Mouse (Mus musculus): ENCODE data around the gene Tet3.
A peak's percentile ranks its signal among the peaks of the same experiment; 100 is the strongest.

The Tet3 gene

GRCm38 (mm10) chr6:83412854-83413401, 46.0 kb downstream of the Tet3 start:
- DNase-seq, result peak; percentile 62

GRCm38 (mm10) chr6:83412362-83412853, 46.5 kb downstream of the Tet3 start:
- DNase-seq, result no peak

GRCm38 (mm10) chr6:83411635-83412361, 47.1 kb downstream of the Tet3 start:
- peak; percentile 45 for DNase-seq

GRCm38 (mm10) chr6:83410046-83410706, 48.7 kb downstream of the Tet3 start:
- peak; percentile 64 for DNase-seq

- DNase-seq, result no peak
Observed at GRCm38 (mm10) chr6:83408510-83408909, 50.4 kb downstream of the Tet3 start.

- DNase-seq, result no peak
Observed at GRCm38 (mm10) chr6:83405511-83406064, 53.3 kb downstream of the Tet3 start.

GRCm38 (mm10) chr6:83404571-83404970, 54.3 kb downstream of the Tet3 start:
- no peak for DNase-seq

- no peak for DNase-seq
Observed at GRCm38 (mm10) chr6:83403481-83403880, 55.4 kb downstream of the Tet3 start.

- DNase-seq, result peak; percentile 32
Observed at GRCm38 (mm10) chr6:83399790-83400189, 59.1 kb downstream of the Tet3 start.

GRCm38 (mm10) chr6:83397728-83398127, 61.2 kb downstream of the Tet3 start:
- DNase-seq, result no peak

- peak; percentile 28 for DNase-seq
Observed at GRCm38 (mm10) chr6:83396711-83397110, 62.2 kb downstream of the Tet3 start.

- DNase-seq, result no peak
Observed at GRCm38 (mm10) chr6:83395544-83396229, 63.2 kb downstream of the Tet3 start.

- DNase-seq, result peak; percentile 37
Observed at GRCm38 (mm10) chr6:83394122-83394521, 64.8 kb downstream of the Tet3 start.

GRCm38 (mm10) chr6:83392166-83392780, 66.6 kb downstream of the Tet3 start:
- peak; percentile 77 for DNase-seq

- DNase-seq, result no peak
Observed at GRCm38 (mm10) chr6:83385569-83386090, 73.3 kb downstream of the Tet3 start.

- peak; percentile 25 for DNase-seq
Observed at GRCm38 (mm10) chr6:83381510-83382491, 77.1 kb downstream of the Tet3 start.

- DNase-seq, result no peak
Observed at GRCm38 (mm10) chr6:83373704-83374300, 85.1 kb downstream of the Tet3 start.

- no peak for DNase-seq
Observed at GRCm38 (mm10) chr6:83371350-83371749, 87.5 kb downstream of the Tet3 start.

- no peak for DNase-seq
Observed at GRCm38 (mm10) chr6:83370316-83370965, 88.4 kb downstream of the Tet3 start.

GRCm38 (mm10) chr6:83363075-83363474, 95.8 kb downstream of the Tet3 start:
- no peak for DNase-seq

Measured in lung, postnatal 36 days (tissue).